Mouse (Mus musculus): ENCODE measurements at regions not wholly inside any gene's neighbourhood (a gene's known extent, or its start where the extent isn't known, plus 50 kb on each side); places are given as distances from the start of the nearest gene placed in this dataset.

GRCm38 (mm10) chr16:85743022-85743421, 59.9 kb downstream of the Adamts1 start:
- no peak for DNase-seq (ENCODE audit: low spot score)

DNA sequence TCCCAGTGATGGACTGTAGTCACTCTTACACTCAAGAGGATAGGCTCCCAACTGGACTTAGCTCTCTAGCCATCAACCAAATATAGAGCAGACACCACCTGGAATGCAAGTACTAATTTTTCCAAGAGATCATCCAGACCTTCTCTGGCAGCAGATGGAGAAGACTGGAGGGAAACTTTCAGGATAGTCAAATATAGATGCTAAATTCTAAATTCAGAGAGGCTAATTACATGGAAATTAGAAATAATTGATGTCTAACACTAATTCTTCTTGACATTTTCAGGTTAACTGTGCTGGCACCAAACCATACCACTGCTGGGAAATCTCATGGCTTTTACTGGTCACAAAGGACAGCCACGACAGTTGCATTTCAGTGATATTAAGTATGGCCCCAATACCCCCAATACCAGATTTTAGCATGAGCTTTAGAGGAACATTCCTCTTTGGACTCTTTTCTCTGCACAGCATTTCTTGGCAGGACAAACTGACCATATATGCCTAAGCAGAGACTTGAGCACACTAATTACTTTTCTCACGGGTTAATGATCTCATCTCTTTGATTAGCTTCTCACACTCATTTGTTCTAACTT, 64.2 kb downstream of the Adamts1 start:
- DNase-seq (ENCODE audit: low spot score) = peak; percentile 68

DNA sequence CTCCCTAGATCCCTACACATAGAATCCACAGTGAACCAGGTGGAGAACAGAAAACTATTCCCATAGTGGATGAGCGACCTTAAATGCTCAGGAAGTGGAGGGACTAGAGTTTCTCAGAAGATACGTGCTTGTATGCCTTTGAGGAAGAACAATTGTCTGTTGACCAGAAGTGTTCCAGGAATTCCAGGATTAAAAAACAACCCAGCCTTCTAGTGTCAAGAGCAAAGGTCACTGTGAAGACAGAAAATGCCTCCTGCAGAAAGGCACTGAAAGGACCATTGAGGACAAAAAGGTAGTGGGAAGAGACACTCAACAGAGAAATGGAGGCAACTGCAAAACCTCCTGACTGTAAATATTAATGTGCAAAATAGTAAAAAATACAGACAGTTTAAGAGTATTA, 74.9 kb downstream of the Adamts1 start:
- no peak for DNase-seq (ENCODE audit: low spot score)

GRCm38 (mm10) chr16:85721968-85722367, 80.9 kb downstream of the Adamts1 start:
- DNase-seq (ENCODE audit: low spot score) = peak; percentile 35

GRCm38 (mm10) chr16:85712291-85712690, 90.6 kb downstream of the Adamts1 start:
- DNase-seq (ENCODE audit: low spot score) = no peak

DNA sequence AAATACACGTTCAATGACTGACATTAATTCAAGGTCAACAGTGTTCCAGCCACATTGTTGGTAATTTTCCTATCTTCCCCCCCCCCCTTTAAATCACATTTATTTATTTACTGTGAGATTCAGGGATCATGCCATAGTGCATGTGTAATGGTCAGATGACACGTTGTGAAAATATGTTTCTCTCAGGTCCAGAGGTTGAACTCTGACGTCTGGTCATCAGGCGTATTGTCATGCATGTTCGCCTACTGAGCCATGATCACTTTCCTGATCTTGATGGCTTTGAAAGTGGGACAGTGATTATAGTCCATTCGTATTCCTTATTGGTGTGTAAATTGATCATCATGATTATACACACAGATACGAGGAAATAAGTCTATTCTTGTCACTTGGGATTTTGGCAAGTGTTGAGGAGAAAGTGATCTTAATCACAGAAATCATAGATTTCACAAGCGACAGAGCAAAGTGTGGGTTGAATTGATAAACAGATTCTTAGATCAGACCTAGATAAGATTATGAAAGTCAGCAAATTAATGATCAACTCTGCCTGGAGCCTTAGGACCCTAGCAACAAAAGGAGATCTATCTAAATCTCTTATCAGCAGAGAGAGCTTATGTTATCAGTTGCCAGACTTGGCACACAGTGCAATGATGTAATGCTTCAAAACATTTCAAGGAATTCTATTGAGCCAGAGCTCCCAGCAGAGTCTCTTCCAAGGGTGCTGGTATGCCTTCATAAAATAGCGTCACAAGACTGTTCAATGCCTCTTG, 98.5 kb downstream of the Adamts1 start:
- no peak for DNase-seq (ENCODE audit: low spot score)

DNA sequence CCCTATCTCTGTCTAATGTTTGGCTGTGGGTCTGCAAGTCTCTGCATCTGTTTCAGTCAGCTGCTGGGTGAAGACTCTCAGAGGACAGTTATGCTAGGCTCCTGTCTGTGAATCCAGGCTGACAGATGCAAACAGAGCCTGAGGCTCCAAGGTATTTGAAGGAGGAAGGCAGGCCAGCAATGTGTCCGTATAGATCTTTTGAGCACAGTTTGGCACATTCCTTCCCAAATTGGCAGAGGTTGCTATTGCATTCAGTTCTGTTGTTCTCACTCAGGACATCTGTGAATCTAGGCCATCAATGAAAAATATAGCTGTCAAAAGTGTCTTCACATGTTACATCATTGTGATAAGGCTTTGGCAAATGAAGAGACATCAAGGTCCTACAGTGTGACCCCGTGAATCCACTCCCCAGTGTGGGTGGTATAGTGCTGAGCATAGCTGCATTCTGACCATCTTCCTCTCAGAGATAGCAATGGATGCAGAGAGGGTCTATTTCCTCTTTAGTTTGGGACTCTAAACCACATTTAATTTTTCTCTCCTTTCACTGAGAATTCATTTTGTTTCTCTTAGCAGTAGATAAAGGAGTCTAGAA, 99.9 kb downstream of the Adamts1 start:
- no peak for DNase-seq (ENCODE audit: low spot score)

GRCm38 (mm10) chr16:85699329-85699728, 103.6 kb downstream of the Adamts1 start:
- DNase-seq (ENCODE audit: low spot score) = no peak

DNA sequence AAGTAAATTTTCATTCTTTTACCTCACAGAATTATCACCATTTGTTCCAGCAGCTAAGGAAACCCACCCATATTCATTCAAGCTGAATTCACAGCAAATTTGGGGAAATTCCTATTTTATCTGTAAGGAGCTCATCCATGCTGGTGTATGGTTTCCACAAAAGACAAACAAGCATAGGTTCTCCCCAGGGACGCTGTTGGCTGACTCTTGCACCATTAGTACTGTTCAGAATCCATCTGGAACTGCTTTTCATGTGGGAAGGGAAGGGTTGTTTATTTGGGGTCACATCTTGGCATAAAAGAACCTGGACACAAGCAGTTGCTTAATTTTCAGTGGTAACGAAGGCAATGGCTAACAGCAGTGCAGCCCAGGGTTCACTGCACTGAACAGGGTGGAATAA, 120.2 kb downstream of the Adamts1 start:
- no peak for DNase-seq (ENCODE audit: low spot score)

- DNase-seq (ENCODE audit: low spot score) = peak; percentile 78
These were observed 122.6 kb downstream of the Adamts1 start for GRCm38 (mm10) chr16:85680351-85680750.

- no peak for DNase-seq (ENCODE audit: low spot score)
These were observed 124.1 kb downstream of the Adamts1 start for GRCm38 (mm10) chr16:85678781-85679180.

DNA sequence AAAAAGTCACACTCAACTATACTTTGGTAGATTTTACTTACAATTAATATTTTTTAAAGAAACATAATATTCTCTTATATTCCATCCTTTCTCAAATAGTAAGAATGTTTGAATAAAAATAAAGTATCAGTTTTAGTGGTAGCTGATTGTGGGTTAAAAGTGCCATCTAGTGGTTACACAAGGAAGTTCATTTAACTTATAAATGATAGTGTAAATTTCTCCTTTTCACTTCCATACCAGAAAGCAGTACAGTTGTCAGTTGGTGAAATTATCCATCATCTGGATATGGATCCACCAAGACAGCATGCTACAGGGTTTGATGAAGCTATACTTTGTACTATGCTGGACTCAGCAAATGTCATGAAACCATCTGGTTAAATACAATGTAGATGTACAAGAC, 124.7 kb downstream of the Adamts1 start:
- DNase-seq (ENCODE audit: low spot score) = peak; percentile 78

GRCm38 (mm10) chr16:85677027-85677426, 123.8 kb upstream of the Cyyr1 start:
- peak; percentile 80 for DNase-seq (ENCODE audit: low spot score)

DNA sequence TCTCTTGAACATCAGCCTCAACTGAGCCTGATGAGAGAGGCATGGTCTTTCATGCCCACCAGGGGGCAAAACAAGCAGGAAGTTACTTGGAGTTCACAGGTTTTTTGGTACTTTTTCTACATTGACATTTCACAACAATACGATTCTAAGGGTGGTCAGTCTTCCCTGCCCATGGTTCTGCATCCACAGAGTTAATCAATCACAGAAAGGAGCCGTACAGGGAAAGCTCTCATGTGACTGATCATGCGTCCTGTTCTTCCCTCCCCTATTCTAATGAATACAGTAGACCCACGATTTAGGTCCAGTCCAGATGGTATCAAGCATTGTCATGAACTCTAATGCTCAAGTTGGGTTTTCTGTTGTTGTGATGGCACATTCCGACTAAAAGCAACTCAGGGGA, 115.6 kb upstream of the Cyyr1 start:
- no peak for DNase-seq (ENCODE audit: low spot score)

- DNase-seq (ENCODE audit: low spot score) = no peak
These were observed 114.6 kb upstream of the Cyyr1 start for GRCm38 (mm10) chr16:85667790-85668189.

DNA sequence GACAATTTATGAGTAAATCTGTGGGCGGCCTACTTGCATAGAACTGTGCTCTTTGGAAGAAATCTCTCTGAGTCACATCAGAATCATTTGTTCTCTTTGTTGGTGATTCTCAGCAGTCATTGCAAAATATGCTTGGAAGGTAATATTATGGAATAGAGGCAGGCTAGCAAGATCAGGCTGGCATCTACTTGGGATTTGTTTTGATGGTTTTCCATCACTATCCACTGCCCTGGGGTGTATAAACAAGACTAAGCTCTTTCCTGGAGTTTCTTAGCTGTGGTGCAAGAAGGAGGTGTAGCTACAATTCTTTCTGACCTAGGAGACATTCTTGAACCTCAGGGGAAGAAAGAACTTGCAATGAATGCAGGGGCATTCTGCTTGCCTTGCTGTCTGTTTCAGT, 96.3 kb upstream of the Cyyr1 start:
- no peak for DNase-seq (ENCODE audit: low spot score)

- DNase-seq (ENCODE audit: low spot score) = no peak
These were observed 87.8 kb upstream of the Cyyr1 start for GRCm38 (mm10) chr16:85640992-85641391.

DNA sequence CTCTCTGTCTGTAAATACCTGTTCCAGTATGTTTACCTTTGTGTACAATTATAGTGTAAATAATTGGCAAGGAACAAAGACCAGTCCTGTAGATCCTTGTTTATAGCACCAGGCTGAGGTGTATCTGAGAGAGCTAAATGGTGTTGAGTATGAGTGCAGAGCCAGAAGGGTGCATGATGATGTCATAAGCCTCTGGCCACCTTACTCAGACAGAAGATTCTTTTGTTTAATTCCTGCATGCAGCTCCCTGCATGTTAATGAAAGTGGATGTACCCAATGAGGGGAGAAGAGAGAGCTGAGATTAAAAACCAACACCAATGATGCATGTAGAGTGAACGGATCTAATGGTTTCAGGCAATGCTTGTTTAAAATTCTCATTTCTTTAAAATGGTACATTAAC, 83.9 kb upstream of the Cyyr1 start:
- DNase-seq (ENCODE audit: low spot score) = no peak

GRCm38 (mm10) chr16:85629738-85630137, 76.5 kb upstream of the Cyyr1 start:
- no peak for DNase-seq (ENCODE audit: low spot score)

GRCm38 (mm10) chr16:85624505-85624904, 71.3 kb upstream of the Cyyr1 start:
- no peak for DNase-seq (ENCODE audit: low spot score)

DNA sequence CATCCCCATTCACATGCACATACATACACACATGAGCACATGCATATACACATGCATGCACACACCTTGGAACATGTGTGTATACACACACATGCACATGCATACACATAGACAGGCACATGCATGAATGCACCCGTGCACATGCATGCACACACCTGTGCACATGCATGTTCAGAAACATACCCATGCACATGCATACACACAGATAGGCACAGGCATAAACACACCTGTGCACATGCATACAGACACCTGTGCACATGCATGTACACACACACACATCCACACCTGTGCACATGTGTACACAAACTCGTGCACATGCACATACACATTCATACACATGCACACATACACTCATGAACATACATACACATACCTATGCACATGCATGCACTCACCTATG, 50.9 kb upstream of the Cyyr1 start:
- no peak for DNase-seq (ENCODE audit: low spot score)

Measured in retina, embryonic 14.5 days (tissue).